Mouse (Mus musculus): Measurements from ENCODE around the gene Dip2c. TPM values are rescaled to one million over a fixed set of nuclear protein-coding genes. Genes with fewer than 3 reads are reported as not detected.

The Dip2c gene
- polyA plus RNA-seq, 1 experiment from 2014 or later, result 4.9 TPM

DNA sequence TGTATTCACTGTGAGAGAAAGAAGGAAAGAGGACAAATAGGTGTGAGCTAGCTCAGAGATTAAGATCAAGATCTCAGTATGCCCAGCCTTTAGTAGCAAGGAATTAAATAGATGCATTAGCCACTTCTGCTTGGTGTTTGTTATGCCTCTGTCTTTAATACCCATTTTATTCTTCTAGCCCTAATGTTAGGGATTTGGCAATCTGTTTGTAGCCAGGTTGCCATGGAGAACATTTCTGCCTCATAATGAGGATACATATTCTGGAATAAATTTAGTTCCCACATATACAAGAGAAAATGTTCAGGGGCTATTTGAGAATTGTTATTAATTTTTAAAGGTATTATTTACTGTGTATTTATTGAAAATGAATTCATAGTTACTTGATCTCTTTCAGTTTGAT is 374.3 kb downstream of the Dip2c start:
- no peaks in the 10 kb centered on the region for H3K4me1 ChIP-seq
- no peak for ATAC-seq (ENCODE audit: borderline replicate concordance, extremely low read depth, low FRiP score, low TSS enrichment)
- H3K9me3 ChIP-seq, result no peaks in the 10 kb centered on the region
- H3K4me3 ChIP-seq, result no peak overlapping the region
- no peaks in the 10 kb centered on the region for H3K36me3 ChIP-seq
- H3K27me3 ChIP-seq, result no peaks in the 10 kb centered on the region
- no peak overlapping the region for H3K4me2 ChIP-seq
- H3K27ac ChIP-seq, result no peak overlapping the region
- H3K9ac ChIP-seq, result no peak overlapping the region

DNA sequence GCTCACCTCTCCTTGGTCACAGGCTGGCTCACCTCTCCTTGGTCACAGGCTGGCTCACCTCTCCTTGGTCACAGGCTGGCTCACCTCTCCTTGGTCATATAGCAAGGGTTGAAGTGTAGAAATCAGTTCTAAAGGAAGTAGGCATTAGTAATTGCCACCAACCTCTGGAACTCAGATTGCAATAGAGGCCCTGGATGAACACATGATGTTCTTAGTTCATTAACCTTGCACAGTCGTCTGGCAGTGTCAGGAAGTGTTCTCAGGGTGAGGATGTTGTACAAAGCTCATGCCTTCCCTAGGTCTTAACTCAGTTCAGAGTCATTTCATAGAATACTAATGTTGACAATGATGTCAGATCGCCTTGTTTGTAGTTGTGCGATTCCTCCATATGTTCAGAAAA is 376.7 kb downstream of the Dip2c start:
- no peak for ATAC-seq (ENCODE audit: borderline replicate concordance, extremely low read depth, low FRiP score, low TSS enrichment)
- no peak overlapping the region for H3K4me2 ChIP-seq

DNA sequence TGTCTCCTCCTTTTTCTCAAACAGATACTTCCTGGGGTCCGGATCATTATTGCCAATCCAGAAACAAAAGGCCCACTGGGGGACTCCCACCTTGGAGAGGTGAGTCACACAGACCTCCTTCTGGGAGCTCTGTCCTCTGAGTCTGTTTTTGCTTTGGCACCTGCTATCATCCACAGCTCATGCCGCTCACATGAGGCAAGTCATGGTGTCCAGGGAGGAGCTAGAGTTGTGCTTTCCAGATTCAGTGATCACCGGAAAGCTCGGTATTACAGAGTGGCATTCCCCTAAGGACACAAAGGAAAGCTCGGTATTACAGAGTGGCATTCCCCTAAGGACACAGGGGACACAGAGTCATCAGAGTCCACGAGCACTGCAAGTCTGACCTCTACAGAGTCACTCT is 380.3 kb downstream of the Dip2c start:
- Histone ChIP-seq H3K27me3 (no peaks in the 10 kb centered on the region), H3K4me2 (no peak overlapping the region), H3K9me3 (no peaks in the 10 kb centered on the region), H3K36me3 (peaks cover 8% of the 10 kb centered on the region; the same call in 1 of the 2 replicates), H3K4me3 (no peak overlapping the region), H3K27ac (no peak overlapping the region), H3K4me1 (no peaks in the 10 kb centered on the region), H3K9ac (no peak overlapping the region)
- 89% methylated on average over 6 of the region's 6 CpGs for WGBS
- ATAC-seq (ENCODE audit: borderline replicate concordance, extremely low read depth, low FRiP score, low TSS enrichment), result no peak

More for the DNA sequence above, 376.7 kb downstream of the Dip2c start:
- Histone ChIP-seq H3K9ac (no peak overlapping the region), H3K4me1 (no peaks in the 10 kb centered on the region), H3K4me3 (no peak overlapping the region), H3K27ac (no peak overlapping the region), H3K27me3 (no peaks in the 10 kb centered on the region), H3K9me3 (no peaks in the 10 kb centered on the region), H3K36me3 (no peaks in the 10 kb centered on the region)
- 74% methylated on average over 3 of the region's 3 CpGs for WGBS

- 53% methylated on average over 1 of the region's 1 CpGs for WGBS
- Histone ChIP-seq H3K4me3 (no peak overlapping the region), H3K4me1 (no peaks in the 10 kb centered on the region), H3K4me2 (no peak overlapping the region), H3K27me3 (no peaks in the 10 kb centered on the region), H3K9me3 (no peaks in the 10 kb centered on the region), H3K27ac (no peak overlapping the region), H3K36me3 (peaks cover 8% of the 10 kb centered on the region; the same call in 1 of the 2 replicates), H3K9ac (no peak overlapping the region)
- no peak for ATAC-seq (ENCODE audit: borderline replicate concordance, extremely low read depth, low FRiP score, low TSS enrichment)
These were observed 384.4 kb downstream of the Dip2c start for GRCm38 (mm10) chr13:9660711-9661110.

GRCm38 (mm10) chr13:9663593-9663992 is 387.3 kb downstream of the Dip2c start:
- WGBS, result 93% methylated on average over 1 of the region's 1 CpGs
- H3K9ac ChIP-seq, result no peak overlapping the region
- ATAC-seq (ENCODE audit: borderline replicate concordance, extremely low read depth, low FRiP score, low TSS enrichment), result no peak

DNA sequence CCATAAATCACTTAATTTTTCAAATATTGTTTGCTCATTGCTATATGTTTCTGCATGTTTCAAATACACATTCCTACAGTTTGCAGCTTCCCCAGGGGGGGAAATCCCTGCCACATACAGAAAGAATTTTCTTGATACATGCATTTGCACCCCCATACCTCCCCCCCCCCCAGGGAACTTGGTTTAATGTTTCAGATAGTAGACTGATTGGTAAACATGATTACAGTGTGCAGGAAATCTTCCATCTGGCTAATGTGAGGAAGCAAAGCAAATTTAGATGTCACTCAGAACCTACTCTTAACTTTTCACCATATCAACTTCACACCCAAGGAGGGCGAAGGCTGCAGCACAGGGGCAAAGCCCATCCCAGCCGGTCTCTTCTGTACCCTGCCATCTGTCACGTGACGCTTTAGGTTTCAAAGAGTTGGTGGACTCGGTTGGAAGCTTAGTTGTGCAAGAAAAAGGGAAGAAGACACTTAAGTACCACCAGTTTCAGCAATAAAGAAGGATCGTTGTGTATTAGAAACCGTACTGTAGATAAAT is 391.7 kb downstream of the Dip2c start:
- ATAC-seq (ENCODE audit: borderline replicate concordance, extremely low read depth, low FRiP score, low TSS enrichment), result peak; percentile 78
- Histone ChIP-seq H3K4me3 (no peak overlapping the region), H3K4me2 (no peak overlapping the region), H3K27me3 (no peaks in the 10 kb centered on the region), H3K9ac (no peak overlapping the region), H3K27ac (0 out of 2 replicates have a peak overlapping the region, but pooled peaks have one; percentile 5), H3K4me1 (peaks cover 7% of the 10 kb centered on the region), H3K36me3 (no peaks in the 10 kb centered on the region), H3K9me3 (no peaks in the 10 kb centered on the region)
- WGBS, result 50% methylated on average over 7 of the region's 7 CpGs

More at GRCm38 (mm10) chr13:9663593-9663992, 387.3 kb downstream of the Dip2c start:
- no peak overlapping the region for H3K27ac ChIP-seq
- H3K27me3 ChIP-seq, result no peaks in the 10 kb centered on the region
- peaks cover 7% of the 10 kb centered on the region for H3K4me1 ChIP-seq
- H3K4me2 ChIP-seq, result no peak overlapping the region
- no peaks in the 10 kb centered on the region for H3K9me3 ChIP-seq
- no peak overlapping the region for H3K4me3 ChIP-seq
- H3K36me3 ChIP-seq, result peaks cover 8% of the 10 kb centered on the region; the same call in 1 of the 2 replicates

DNA sequence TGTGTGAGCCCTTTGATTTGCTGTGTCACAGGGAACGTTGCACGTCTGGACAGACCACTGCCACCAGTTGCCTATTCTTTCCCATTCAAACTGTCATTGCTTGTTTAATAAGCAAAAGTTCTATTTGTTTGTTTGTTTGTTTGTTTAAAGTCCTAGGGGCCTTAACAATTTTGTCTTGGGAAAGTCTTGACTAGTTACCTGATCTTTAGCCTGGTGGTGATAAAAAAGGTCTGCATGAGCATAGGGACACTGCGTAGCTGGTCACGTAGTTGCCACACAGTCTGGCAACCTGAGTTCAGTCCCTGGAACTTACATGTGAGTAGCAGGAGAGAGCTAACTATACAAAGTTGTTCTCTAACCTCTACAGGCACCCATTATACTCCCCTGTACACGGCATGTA is 392.9 kb downstream of the Dip2c start:
- Histone ChIP-seq H3K4me3 (no peak overlapping the region), H3K9ac (no peak overlapping the region), H3K4me2 (no peak overlapping the region), H3K4me1 (peaks cover 7% of the 10 kb centered on the region), H3K36me3 (no peaks in the 10 kb centered on the region), H3K9me3 (no peaks in the 10 kb centered on the region), H3K27me3 (no peaks in the 10 kb centered on the region), H3K27ac (no peak overlapping the region)
- WGBS, result 86% methylated on average over 5 of the region's 5 CpGs
- ATAC-seq (ENCODE audit: borderline replicate concordance, extremely low read depth, low FRiP score, low TSS enrichment), result no peak

GRCm38 (mm10) chr13:9674126-9674525 is 397.8 kb downstream of the Dip2c start:
- ATAC-seq (ENCODE audit: borderline replicate concordance, extremely low read depth, low FRiP score, low TSS enrichment), result no peak
- H3K27me3 ChIP-seq, result no peaks in the 10 kb centered on the region
- no peak overlapping the region for H3K4me3 ChIP-seq
- 95% methylated on average over 1 of the region's 1 CpGs for WGBS
- no peak overlapping the region for H3K4me2 ChIP-seq
- no peaks in the 10 kb centered on the region for H3K36me3 ChIP-seq
- H3K4me1 ChIP-seq, result no peaks in the 10 kb centered on the region
- H3K9me3 ChIP-seq, result no peaks in the 10 kb centered on the region; the same call in 1 of the 2 replicates
- no peak overlapping the region for H3K27ac ChIP-seq
- H3K9ac ChIP-seq, result no peak overlapping the region

DNA sequence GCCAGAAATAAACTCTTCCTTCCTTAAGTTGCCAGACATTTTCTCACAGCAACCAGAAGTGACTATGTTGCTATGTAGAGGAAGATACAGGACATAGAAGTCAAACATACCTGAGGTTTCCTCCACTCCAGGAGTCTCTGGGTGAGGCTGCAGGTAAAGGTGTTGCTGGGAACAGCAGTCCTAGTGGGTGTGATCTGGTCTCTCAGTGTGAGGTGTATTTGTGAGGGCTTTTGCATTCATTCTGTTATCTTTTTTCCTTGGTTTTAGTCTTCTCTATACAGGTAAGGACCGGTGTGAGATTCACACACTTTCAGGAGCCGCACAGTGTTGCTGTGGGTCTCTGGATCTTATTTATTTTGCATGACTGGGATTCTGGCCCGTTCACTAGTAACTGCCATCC is 405.2 kb downstream of the Dip2c start:
- Histone ChIP-seq H3K9me3 (no peaks in the 10 kb centered on the region), H3K4me2 (no peak overlapping the region), H3K36me3 (peaks cover 42% of the 10 kb centered on the region), H3K4me3 (no peak overlapping the region), H3K27ac (no peak overlapping the region), H3K27me3 (no peaks in the 10 kb centered on the region), H3K9ac (no peak overlapping the region), H3K4me1 (no peaks in the 10 kb centered on the region)
- no peak for ATAC-seq (ENCODE audit: borderline replicate concordance, extremely low read depth, low FRiP score, low TSS enrichment)
- WGBS, result 95% methylated on average over 3 of the region's 3 CpGs

DNA sequence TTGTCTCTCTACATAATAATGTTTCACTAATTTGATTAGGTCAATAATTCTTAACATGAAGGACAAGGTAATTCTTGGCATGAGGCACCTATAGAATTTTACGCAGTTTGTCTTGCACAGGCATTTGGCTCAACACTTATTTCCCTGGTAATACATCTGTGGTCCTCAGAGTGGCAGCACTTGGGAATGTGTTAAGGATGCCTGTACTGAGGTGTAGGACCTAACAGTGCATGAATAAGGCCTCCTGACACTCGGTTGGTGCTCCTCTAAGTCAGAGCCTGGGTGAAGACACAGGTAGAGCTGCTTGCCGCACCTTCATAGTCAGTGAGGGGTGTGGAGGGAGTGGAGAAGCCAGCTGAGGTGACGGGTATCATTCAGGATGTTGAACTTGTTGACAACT is 407.0 kb downstream of the Dip2c start:
- ATAC-seq (ENCODE audit: borderline replicate concordance, extremely low read depth, low FRiP score, low TSS enrichment), result no peak
- Histone ChIP-seq H3K4me1 (no peaks in the 10 kb centered on the region), H3K4me2 (no peak overlapping the region), H3K9ac (no peak overlapping the region), H3K9me3 (no peaks in the 10 kb centered on the region), H3K27ac (no peak overlapping the region), H3K36me3 (peaks cover 60% of the 10 kb centered on the region), H3K4me3 (no peak overlapping the region), H3K27me3 (no peaks in the 10 kb centered on the region)
- WGBS, result 89% methylated on average over 4 of the region's 4 CpGs

DNA sequence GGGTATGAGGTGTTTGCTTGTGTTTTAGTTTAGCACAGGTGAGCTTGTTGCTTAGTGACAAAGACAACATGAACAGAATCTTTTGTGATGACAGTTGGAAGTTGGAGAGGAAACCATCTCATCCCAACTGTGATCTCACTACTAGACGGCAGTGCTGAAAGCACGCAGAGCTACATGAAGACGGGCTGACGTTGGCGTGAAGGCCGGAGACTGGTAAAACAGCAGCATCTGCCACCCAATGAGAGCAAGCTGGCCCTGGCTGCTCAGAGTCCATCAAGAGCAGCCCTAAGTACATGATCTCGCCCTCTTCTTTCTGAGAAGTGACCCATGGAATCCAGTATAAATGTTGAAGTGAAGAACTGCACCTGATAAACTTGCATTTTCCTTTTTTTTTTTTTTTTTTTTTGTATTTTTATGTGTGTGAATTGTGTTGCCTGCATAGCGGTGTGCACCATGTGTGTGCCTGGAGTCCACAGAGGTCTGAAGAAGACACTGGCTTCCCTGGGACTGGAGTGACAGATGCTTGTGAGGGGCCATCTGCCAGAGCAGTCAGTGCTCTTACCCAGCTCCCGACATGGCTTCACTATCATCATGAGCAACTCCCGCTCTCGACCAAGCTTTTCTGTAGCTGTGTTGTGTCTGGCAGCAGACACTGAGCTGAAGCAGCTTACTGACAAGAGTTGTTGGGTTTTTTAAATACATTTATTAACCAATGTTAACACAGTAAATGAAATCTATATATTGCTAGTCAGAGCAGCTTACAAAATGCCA is 408.0 kb downstream of the Dip2c start:
- Histone ChIP-seq H3K27me3 (no peaks in the 10 kb centered on the region), H3K36me3 (peaks cover 71% of the 10 kb centered on the region), H3K9ac (no peak overlapping the region), H3K4me2 (no peak overlapping the region), H3K27ac (no peak overlapping the region), H3K9me3 (no peaks in the 10 kb centered on the region), H3K4me1 (no peaks in the 10 kb centered on the region), H3K4me3 (no peak overlapping the region)
- WGBS, result 92% methylated on average over 11 of the region's 11 CpGs
- ATAC-seq (ENCODE audit: borderline replicate concordance, extremely low read depth, low FRiP score, low TSS enrichment), result no peak

GRCm38 (mm10) chr13:9686261-9686660 is 409.9 kb downstream of the Dip2c start:
- 92% methylated on average over 7 of the region's 7 CpGs for WGBS

More at GRCm38 (mm10) chr13:9686261-9686660, 409.9 kb downstream of the Dip2c start:
- Histone ChIP-seq H3K4me2 (no peak overlapping the region), H3K27ac (no peak overlapping the region), H3K27me3 (no peaks in the 10 kb centered on the region), H3K36me3 (peaks cover 85% of the 10 kb centered on the region), H3K9ac (no peak overlapping the region), H3K4me1 (no peaks in the 10 kb centered on the region), H3K4me3 (no peak overlapping the region), H3K9me3 (no peaks in the 10 kb centered on the region)
- ATAC-seq (ENCODE audit: borderline replicate concordance, extremely low read depth, low FRiP score, low TSS enrichment), result no peak
